Mouse (Mus musculus) kidney, postnatal 0 days (tissue): ENCODE measurements around the gene Gm49392. TPM values are rescaled to one million over a fixed set of nuclear protein-coding genes. Genes with fewer than 3 reads are reported as not detected.
"Not testable (repeated sequence)": the region's sequence is repeated elsewhere in the genome, so short reads cannot be mapped to it uniquely, and the experiment has no call there.

Experiments used
- ATAC-seq: fragments of 200-750 bp; cut with Nextera tagmentation; replicated peaks from 2 replicates; pipeline ENCODE4 v1.8.0; 2017; ENCODE audit warnings: low read depth, moderate number of reproducible peaks, moderate TSS enrichment, moderate library complexity; ENCODE audit not compliant: low FRiP score
- DNase-seq: peaks from one replicate; pipeline ENCODE4 v3.0.0-alpha.2; 2016; ENCODE audit warnings: low spot score
- H3K27ac ChIP-seq: fragments of 300-500 bp; sonication (generic); 2 replicates; pipeline ENCODE4 v1.5.1; 2014; ENCODE audit warnings: mild to moderate bottlenecking
- H3K27me3 ChIP-seq: fragments of 300-500 bp; sonication (generic); 2 replicates; pipeline ENCODE4 v1.6.1; 2014; ENCODE audit warnings: low read length, mixed read lengths; ENCODE audit not compliant: insufficient read depth
- H3K36me3 ChIP-seq: fragments of 300-500 bp; sonication (generic); 2 replicates; pipeline ENCODE4 v1.6.1; 2014; ENCODE audit warnings: low read length, mixed read lengths; ENCODE audit not compliant: insufficient read depth
- H3K4me1 ChIP-seq: fragments of 300-500 bp; sonication (generic); replicated peaks from 2 replicates; pipeline ENCODE4 v1.6.1; 2014; ENCODE audit warnings: antibody characterized with exemption, low read length, mixed read lengths; ENCODE audit not compliant: insufficient read depth
- H3K4me2 ChIP-seq: fragments of 300-500 bp; sonication (generic); 2 replicates; pipeline ENCODE4 v1.6.1; 2014; ENCODE audit warnings: mild to moderate bottlenecking, low read length, moderate library complexity, mixed read lengths
- H3K4me3 ChIP-seq: fragments of 300-500 bp; sonication (generic); replicated peaks from 2 replicates; pipeline ENCODE4 v1.5.1; 2014; ENCODE audit warnings: low read depth, low read length
- H3K9ac ChIP-seq: fragments of 300-500 bp; sonication (generic); 2 replicates; pipeline ENCODE4 v1.6.1; 2014; ENCODE audit warnings: low read depth, low read length
- H3K9me3 ChIP-seq: fragments of 300-500 bp; sonication (generic); replicated peaks from 2 replicates; pipeline ENCODE4 v1.6.1; 2016; ENCODE audit warnings: low read length, inconsistent platforms, mixed read lengths
- CTCF ChIP-seq: IDR thresholded peaks from 2 replicates; pipeline ENCODE4 v1.5.1; 2016; ENCODE audit warnings: antibody characterized with exemption, low read depth, mild to moderate bottlenecking, moderate library complexity
- WGBS: fragments of 180-500 bp; shearing (Covaris S2); extraction: QIAGEN DNeasy Blood & Tissue Kit; methylation state at CpG from one replicate; pipeline ENCODE4 v1.1.7; 2014; 5-methylcytosine and 5-hydroxymethylcytosine counted together
- polyA plus RNA-seq: library from polyadenylated mRNA; unstranded; fragments of >200 nt; fragmentation: Nextera tagmentation; extraction: Ambion mirVana; gene quantifications from 2 replicates; pipeline ENCODE4 v1.2.1, GENCODE M21; 2015

Gm49392 gene
- polyA plus RNA-seq, result 0.18 TPM in 1 of 2 replicates, not detected in the other

DNA sequence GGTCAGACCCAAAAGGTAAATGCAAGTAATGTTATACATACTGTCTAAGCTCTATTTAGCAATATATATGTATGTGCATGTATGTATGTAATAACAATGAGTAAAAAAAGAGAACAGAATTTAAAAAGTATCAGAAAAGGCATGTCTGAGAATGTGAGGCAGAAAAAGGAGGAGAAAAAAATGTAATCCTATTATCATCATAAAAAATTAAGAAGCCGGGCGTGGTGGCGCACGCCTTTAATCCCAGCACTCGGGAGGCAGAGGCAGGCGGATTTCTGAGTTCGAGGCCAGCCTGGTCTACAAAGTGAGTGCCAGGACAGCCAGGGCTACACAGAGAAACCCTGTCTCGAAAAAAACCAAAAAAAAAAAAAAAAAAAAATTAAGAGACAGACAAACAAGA lies at the start of gene Gm49392:
Gene Gm49392 (minus strand): TSS at position 101 of the 400 bp plus-strand sequence.
- not testable (repeated sequence) for DNase-seq, H3K9ac ChIP-seq, H3K27ac ChIP-seq, H3K4me1 ChIP-seq, ATAC-seq, H3K36me3 ChIP-seq, H3K4me2 ChIP-seq, H3K27me3 ChIP-seq, H3K4me3 ChIP-seq, H3K9me3 ChIP-seq
- 80% methylated on average over 8 of the region's 8 CpGs for WGBS

DNA sequence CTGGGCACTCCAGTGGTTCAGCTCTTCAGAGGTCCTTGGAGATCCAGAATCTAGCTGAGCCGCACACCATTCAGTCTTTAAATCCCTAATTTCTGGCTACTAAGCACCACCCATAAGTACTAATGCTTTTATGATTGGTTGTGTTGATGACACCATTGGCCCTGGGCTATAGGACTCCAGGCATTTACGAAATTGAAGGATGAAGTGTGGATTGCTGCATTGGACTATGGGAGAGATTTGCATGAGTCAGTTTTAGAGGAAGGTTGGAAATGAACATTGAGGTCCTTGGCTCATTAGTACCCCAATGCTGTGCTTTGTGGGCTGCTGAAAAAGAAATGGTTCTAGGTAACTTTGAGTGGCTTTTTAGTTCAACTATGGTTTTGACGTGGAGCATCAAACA lies 45.2 kb upstream of the Gm49392 start, which contains the start of gene Tpbpa:
Gene Tpbpa (minus strand): TSS at position 101 of the 400 bp plus-strand sequence.
- not testable (repeated sequence) for H3K4me2 ChIP-seq, H3K36me3 ChIP-seq, H3K27me3 ChIP-seq, H3K4me3 ChIP-seq, DNase-seq, H3K9ac ChIP-seq, ATAC-seq, H3K4me1 ChIP-seq, H3K27ac ChIP-seq, H3K9me3 ChIP-seq
- WGBS, result 75% methylated on average over 3 of the region's 3 CpGs

GRCm38 (mm10) chr13:60936500-60936901 lies 39.8 kb upstream of the Gm49392 start, which contains the start of the genes Gm49391 and Ctla2a:
Gene Gm49391 (minus strand): TSS chr13:60936571.
Gene Ctla2a (minus strand): TSS chr13:60936625.
- no peak for TF ChIP-seq CTCF
- ATAC-seq (peak; percentile 43; the same call in 1 of the 2 replicates), DNase-seq (peak; percentile 47)
- no peak within 1 kb of the TSS for H3K4me3 ChIP-seq
- no peak within 1 kb of the TSS for H3K27ac ChIP-seq
- no peak within 1 kb of the TSS for H3K4me2 ChIP-seq
- H3K36me3 ChIP-seq, result no peaks in the 10 kb centered on the region
- WGBS, result 54% methylated on average over 5 of the region's 5 CpGs
- no peaks in the 10 kb centered on the region for H3K9me3 ChIP-seq
- H3K4me1 ChIP-seq, result no peaks in the 10 kb centered on the region
- no peaks in the 10 kb centered on the region for H3K27me3 ChIP-seq
- H3K9ac ChIP-seq, result no peak within 1 kb of the TSS

GRCm38 (mm10) chr13:60935490-60935889 lies 38.8 kb upstream of the Gm49392 start, which contains the start of gene Gm49393:
Gene Gm49393 (minus strand): TSS chr13:60935590.
- not testable (repeated sequence) for H3K4me3 ChIP-seq, H3K27ac ChIP-seq, H3K27me3 ChIP-seq, H3K4me1 ChIP-seq, H3K9me3 ChIP-seq, H3K36me3 ChIP-seq, ATAC-seq, H3K9ac ChIP-seq, DNase-seq, H3K4me2 ChIP-seq
- 65% methylated on average over 2 of the region's 2 CpGs for WGBS

DNA sequence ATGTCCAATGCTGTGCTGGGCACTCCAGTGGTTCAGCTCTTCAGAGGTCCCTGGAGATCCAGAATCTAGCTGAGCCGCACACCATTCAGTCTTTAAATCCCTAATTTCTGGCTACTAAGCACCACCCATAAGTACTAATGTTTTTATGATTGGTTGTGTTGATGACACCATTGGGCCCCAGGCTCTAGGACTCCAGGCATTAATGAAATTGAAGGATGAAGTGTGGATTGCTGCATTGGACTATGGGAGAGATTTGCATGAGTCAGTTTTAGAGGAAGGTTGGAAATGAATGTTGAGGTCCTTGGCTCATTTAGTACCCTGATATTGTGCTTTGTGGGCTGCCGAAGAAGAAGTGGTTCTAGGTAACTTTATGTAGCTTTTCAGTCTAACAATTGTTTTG lies 8.1 kb upstream of the Gm49392 start, which contains the start of gene Tpbpb:
Gene Tpbpb (minus strand): TSS at position 101 of the 400 bp plus-strand sequence.
- not testable (repeated sequence) for H3K4me2 ChIP-seq, H3K36me3 ChIP-seq, DNase-seq, H3K4me3 ChIP-seq, H3K27ac ChIP-seq, H3K4me1 ChIP-seq, H3K9ac ChIP-seq, H3K9me3 ChIP-seq, ATAC-seq, H3K27me3 ChIP-seq
- 91% methylated on average over 2 of the region's 2 CpGs for WGBS

DNA sequence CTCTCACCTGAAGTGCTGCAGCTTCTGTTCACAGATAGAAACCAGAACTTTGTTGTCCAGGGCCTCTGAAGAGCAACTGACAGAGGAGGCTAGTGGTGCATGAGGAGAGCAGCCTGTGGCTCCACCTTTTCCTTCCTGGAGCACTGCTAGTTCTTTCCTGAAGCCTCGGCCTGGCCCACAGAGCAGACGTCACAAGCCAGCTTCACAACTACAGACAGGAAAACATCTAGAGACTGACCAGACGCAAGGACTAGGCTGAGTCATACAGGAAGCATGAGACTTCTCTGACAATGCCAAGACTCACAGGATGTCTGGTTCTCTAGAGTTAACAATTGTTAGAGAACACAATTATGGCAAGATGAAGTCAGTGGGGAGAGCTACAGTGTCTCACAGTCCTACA lies 634 bp upstream of the Gm49392 start, which contains the start of gene Ctla2b:
Gene Ctla2b (minus strand): TSS at position 120 of the 400 bp plus-strand sequence.
- no peak within 1 kb of the TSS for H3K9ac ChIP-seq
- H3K27ac ChIP-seq, result no peak within 1 kb of the TSS
- H3K27me3 ChIP-seq, result no peaks in the 10 kb centered on the region
- H3K9me3 ChIP-seq, result no peaks in the 10 kb centered on the region
- TF ChIP-seq CTCF, result no peak
- H3K4me3 ChIP-seq, result no peak within 1 kb of the TSS
- no peaks in the 10 kb centered on the region for H3K36me3 ChIP-seq
- peak; percentile 26 for DNase-seq
- ATAC-seq, result no peak; the same call in 1 of the 2 replicates
- H3K4me1 ChIP-seq, result no peaks in the 10 kb centered on the region
- H3K4me2 ChIP-seq, result no peak within 1 kb of the TSS
- WGBS, result 54% methylated on average over 3 of the region's 3 CpGs
